Mouse (Mus musculus): Measurements from ENCODE around the gene Irf4. TPM values are rescaled to one million over a fixed set of nuclear protein-coding genes. Genes with fewer than 3 reads are reported as not detected.

Irf4 gene
- polyA plus RNA-seq, 1 experiment from 2014 or later, result 0.12 TPM

DNA sequence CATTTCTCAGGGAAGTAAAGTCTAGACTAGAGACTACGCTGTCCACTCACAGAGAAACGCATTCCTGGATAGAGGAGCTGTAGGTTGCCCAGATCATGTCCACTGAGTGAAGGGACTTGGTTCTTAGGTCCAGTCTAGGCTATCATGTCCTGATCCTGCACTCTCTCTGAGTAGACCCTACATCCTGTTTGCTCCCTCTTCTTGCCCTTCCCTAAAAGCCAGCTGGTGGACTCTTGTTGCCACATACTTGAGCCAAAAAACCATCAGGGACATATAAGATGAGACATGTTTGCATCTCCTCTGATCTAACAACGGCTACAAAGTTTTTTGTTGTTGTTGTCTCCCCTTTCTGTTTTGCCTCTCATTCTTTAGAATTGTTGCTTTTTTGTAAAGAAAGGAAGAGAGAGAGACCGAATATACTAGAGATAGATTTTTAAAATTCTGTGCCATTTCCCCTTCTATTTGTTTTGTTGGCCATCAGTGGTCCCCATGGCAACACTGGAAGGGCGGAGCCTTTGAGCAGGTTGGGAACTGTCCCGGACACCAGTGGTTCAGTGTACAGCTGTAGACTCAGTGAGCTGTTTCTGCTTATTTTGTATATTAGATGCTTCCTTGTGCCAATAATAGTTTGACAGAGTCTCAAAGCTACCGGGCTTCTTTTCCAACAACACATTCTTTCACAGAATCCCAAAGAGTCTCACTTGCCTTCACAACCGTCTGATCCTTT, 15.2 kb downstream of the Irf4 start:
- WGBS, result 60% methylated on average over 8 of the region's 8 CpGs
- H3K4me1 ChIP-seq (replicated peaks; ENCODE audit: control insufficient read depth, insufficient read depth, low read length), result no peaks in the 10 kb centered on the region
- H3K9me3 ChIP-seq (ENCODE audit: control insufficient read depth), result no peaks in the 10 kb centered on the region
- no peak for ATAC-seq
- TF ChIP-seq CTCF (IDR thresholded peaks at IDR 0.05; ENCODE audit: low read depth), result no peak
- H3K27ac ChIP-seq (ENCODE audit: low read depth, low read length), result no peak overlapping the region
- no peak overlapping the region for H3K9ac ChIP-seq (ENCODE audit: low read depth, low read length)
- no peak overlapping the region for H3K4me2 ChIP-seq (replicated peaks; ENCODE audit: low read depth)
- no peaks in the 10 kb centered on the region for H3K36me3 ChIP-seq (ENCODE audit: control insufficient read depth, insufficient read depth)
- H3K27me3 ChIP-seq (replicated peaks; ENCODE audit: control insufficient read depth, insufficient read depth, low read length), result no peaks in the 10 kb centered on the region
- no peak overlapping the region for H3K4me3 ChIP-seq (ENCODE audit: low read depth, low read length)

DNA sequence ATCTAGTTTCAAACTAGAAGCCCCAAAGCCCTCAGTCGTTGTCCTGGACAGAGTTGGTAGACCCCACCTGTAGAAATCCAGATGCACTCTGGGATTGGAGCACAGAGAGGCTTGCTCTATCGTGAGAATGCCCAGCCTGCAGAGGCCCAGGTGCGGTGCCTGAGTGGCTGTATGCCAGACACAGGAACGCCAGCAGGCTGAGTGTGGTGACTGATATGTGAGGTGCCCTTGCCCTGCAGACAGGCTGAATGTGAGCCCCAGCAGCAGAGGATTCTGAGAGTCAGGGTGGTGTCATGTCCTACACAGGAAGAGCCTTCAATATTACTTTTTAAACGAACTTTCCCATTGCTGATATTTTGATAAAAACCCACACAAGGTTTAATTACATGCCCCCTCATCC, 16.9 kb downstream of the Irf4 start:
- Histone ChIP-seq H3K27ac (ENCODE audit: low read depth, low read length) (no peak overlapping the region), H3K4me2 (replicated peaks; ENCODE audit: low read depth) (no peak overlapping the region), H3K36me3 (ENCODE audit: control insufficient read depth, insufficient read depth) (no peaks in the 10 kb centered on the region), H3K9me3 (ENCODE audit: control insufficient read depth) (no peaks in the 10 kb centered on the region), H3K4me1 (replicated peaks; ENCODE audit: control insufficient read depth, insufficient read depth, low read length) (no peaks in the 10 kb centered on the region), H3K27me3 (replicated peaks; ENCODE audit: control insufficient read depth, insufficient read depth, low read length) (no peaks in the 10 kb centered on the region), H3K4me3 (ENCODE audit: low read depth, low read length) (no peak overlapping the region), H3K9ac (ENCODE audit: low read depth, low read length) (no peak overlapping the region)
- no peak for ATAC-seq
- 76% methylated on average over 5 of the region's 5 CpGs for WGBS
- no peak for TF ChIP-seq CTCF (IDR thresholded peaks at IDR 0.05; ENCODE audit: low read depth)

GRCm38 (mm10) chr13:30766636-30767476, 17.8 kb downstream of the Irf4 start:
- Histone ChIP-seq H3K4me3 (ENCODE audit: low read depth, low read length) (no peak overlapping the region), H3K9ac (ENCODE audit: low read depth, low read length) (no peak overlapping the region), H3K4me2 (replicated peaks; ENCODE audit: low read depth) (no peak overlapping the region), H3K36me3 (ENCODE audit: control insufficient read depth, insufficient read depth) (no peaks in the 10 kb centered on the region), H3K4me1 (replicated peaks; ENCODE audit: control insufficient read depth, insufficient read depth, low read length) (no peaks in the 10 kb centered on the region), H3K9me3 (ENCODE audit: control insufficient read depth) (no peaks in the 10 kb centered on the region), H3K27ac (ENCODE audit: low read depth, low read length) (no peak overlapping the region), H3K27me3 (replicated peaks; ENCODE audit: control insufficient read depth, insufficient read depth, low read length) (no peaks in the 10 kb centered on the region)
- 85% methylated on average over 5 of the region's 5 CpGs for WGBS
- TF ChIP-seq CTCF (IDR thresholded peaks at IDR 0.05; ENCODE audit: low read depth), result no peak
- ATAC-seq, result no peak

DNA sequence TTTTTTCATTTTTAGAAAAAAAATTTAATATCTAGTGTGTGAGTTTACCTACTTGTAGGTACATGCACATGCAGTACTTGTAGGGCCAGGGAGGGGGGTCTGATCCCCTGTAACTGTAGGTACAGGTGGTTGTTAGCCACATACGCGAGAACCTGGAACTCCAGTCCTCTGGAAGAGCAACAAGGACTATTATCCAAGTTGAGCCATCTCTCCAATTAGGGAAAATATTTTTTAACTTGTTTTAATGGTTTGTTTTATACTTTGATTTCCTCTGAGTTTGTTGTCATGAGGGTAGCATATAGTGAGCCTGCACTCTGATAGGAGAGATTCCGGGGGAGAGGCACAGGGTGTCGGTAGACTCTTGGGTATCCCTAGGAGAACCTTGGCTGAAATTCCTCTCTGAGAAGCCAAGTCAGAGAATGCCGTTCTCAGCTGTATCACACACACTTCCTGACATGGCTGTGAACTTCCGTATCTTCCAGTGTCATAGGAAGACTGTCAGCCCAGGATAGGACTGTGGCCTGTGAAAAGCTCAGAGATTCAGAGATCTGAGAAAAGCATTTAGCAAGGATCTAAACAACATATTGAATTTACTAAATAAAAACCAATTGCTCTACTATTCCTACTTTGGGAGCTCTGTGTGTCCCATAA, 18.6 kb downstream of the Irf4 start:
- no peak overlapping the region for H3K27ac ChIP-seq (ENCODE audit: low read depth, low read length)
- no peak for ATAC-seq
- H3K27me3 ChIP-seq (replicated peaks; ENCODE audit: control insufficient read depth, insufficient read depth, low read length), result no peaks in the 10 kb centered on the region
- no peak overlapping the region for H3K4me2 ChIP-seq (replicated peaks; ENCODE audit: low read depth)
- no peaks in the 10 kb centered on the region for H3K9me3 ChIP-seq (ENCODE audit: control insufficient read depth)
- no peak overlapping the region for H3K4me3 ChIP-seq (ENCODE audit: low read depth, low read length)
- no peak overlapping the region for H3K9ac ChIP-seq (ENCODE audit: low read depth, low read length)
- no peaks in the 10 kb centered on the region for H3K36me3 ChIP-seq (ENCODE audit: control insufficient read depth, insufficient read depth)
- no peak for TF ChIP-seq CTCF (IDR thresholded peaks at IDR 0.05; ENCODE audit: low read depth)
- 80% methylated on average over 6 of the region's 6 CpGs for WGBS
- H3K4me1 ChIP-seq (replicated peaks; ENCODE audit: control insufficient read depth, insufficient read depth, low read length), result no peaks in the 10 kb centered on the region

GRCm38 (mm10) chr13:30776021-30776420, 27.0 kb downstream of the Irf4 start:
- 78% methylated on average over 2 of the region's 2 CpGs for WGBS
- no peak for TF ChIP-seq CTCF (IDR thresholded peaks at IDR 0.05; ENCODE audit: low read depth)

GRCm38 (mm10) chr13:30777678-30778179, 28.7 kb downstream of the Irf4 start:
- H3K4me3 ChIP-seq (ENCODE audit: low read depth, low read length), result no peak overlapping the region
- H3K4me1 ChIP-seq (replicated peaks; ENCODE audit: control insufficient read depth, insufficient read depth, low read length), result no peaks in the 10 kb centered on the region
- H3K9ac ChIP-seq (ENCODE audit: low read depth, low read length), result no peak overlapping the region
- WGBS, result 46% methylated on average over 11 of the region's 11 CpGs
- no peaks in the 10 kb centered on the region for H3K36me3 ChIP-seq (ENCODE audit: control insufficient read depth, insufficient read depth)
- no peaks in the 10 kb centered on the region for H3K9me3 ChIP-seq (ENCODE audit: control insufficient read depth)
- TF ChIP-seq CTCF (IDR thresholded peaks at IDR 0.05; ENCODE audit: low read depth), result no peak
- no peak for ATAC-seq
- no peaks in the 10 kb centered on the region for H3K27me3 ChIP-seq (replicated peaks; ENCODE audit: control insufficient read depth, insufficient read depth, low read length)
- no peak overlapping the region for H3K27ac ChIP-seq (ENCODE audit: low read depth, low read length)
- H3K4me2 ChIP-seq (replicated peaks; ENCODE audit: low read depth), result no peak overlapping the region

More at GRCm38 (mm10) chr13:30776021-30776420, 27.0 kb downstream of the Irf4 start:
- Histone ChIP-seq H3K4me1 (replicated peaks; ENCODE audit: control insufficient read depth, insufficient read depth, low read length) (no peaks in the 10 kb centered on the region), H3K27me3 (replicated peaks; ENCODE audit: control insufficient read depth, insufficient read depth, low read length) (no peaks in the 10 kb centered on the region), H3K36me3 (ENCODE audit: control insufficient read depth, insufficient read depth) (no peaks in the 10 kb centered on the region), H3K4me2 (replicated peaks; ENCODE audit: low read depth) (no peak overlapping the region), H3K9me3 (ENCODE audit: control insufficient read depth) (no peaks in the 10 kb centered on the region), H3K4me3 (ENCODE audit: low read depth, low read length) (no peak overlapping the region), H3K9ac (ENCODE audit: low read depth, low read length) (no peak overlapping the region), H3K27ac (ENCODE audit: low read depth, low read length) (no peak overlapping the region)
- no peak for ATAC-seq
